Mouse (Mus musculus): ENCODE data around the gene Vmn2r51. TPM values are rescaled to one million over a fixed set of nuclear protein-coding genes. Genes with fewer than 3 reads are reported as not detected.
"Not testable (repeated sequence)": the region's sequence is repeated elsewhere in the genome, so short reads cannot be mapped to it uniquely, and the experiment has no call there.

The Vmn2r51 gene
- total RNA-seq (2014; rRNA removed) (not detected in 2 replicates), polyA plus RNA-seq (2012; rRNA removed) (not detected in 2 replicates)

- H3K36me3 ChIP-seq (ENCODE audit: control insufficient read depth, insufficient read depth, low read length); H3K4me3 ChIP-seq (ENCODE audit: insufficient read depth, low read depth, low read length); H3K9ac ChIP-seq (ENCODE audit: low read depth, low read length); H3K27me3 ChIP-seq (ENCODE audit: control insufficient read depth, insufficient read depth, low read length); DNase-seq (ENCODE audit: extremely low read depth, low read depth, low spot score); H3K27ac ChIP-seq (replicated peaks; ENCODE audit: insufficient read depth, low read depth, low read length); H3K79me2 ChIP-seq (ENCODE audit: control insufficient read depth, insufficient read depth, low read length); H3K4me1 ChIP-seq (ENCODE audit: control insufficient read depth, insufficient read depth, low read length): not testable (repeated sequence)
- WGBS = 26% methylated on average over 1 of the region's 1 CpGs
Measured at GRCm38 (mm10) chr7:10105641-10106040, at the start of gene Vmn2r51. Vmn2r51 (minus strand) TSS chr7:10105741.

- not testable (repeated sequence) for H3K27me3 ChIP-seq (ENCODE audit: control insufficient read depth, insufficient read depth, low read length); H3K27ac ChIP-seq (replicated peaks; ENCODE audit: insufficient read depth, low read depth, low read length); H3K4me1 ChIP-seq (ENCODE audit: control insufficient read depth, insufficient read depth, low read length); DNase-seq (ENCODE audit: extremely low read depth, low read depth, low spot score); H3K79me2 ChIP-seq (ENCODE audit: control insufficient read depth, insufficient read depth, low read length); H3K9ac ChIP-seq (ENCODE audit: low read depth, low read length); H3K36me3 ChIP-seq (ENCODE audit: control insufficient read depth, insufficient read depth, low read length); H3K4me3 ChIP-seq (ENCODE audit: insufficient read depth, low read depth, low read length)
Measured at GRCm38 (mm10) chr7:10053196-10053595, 52.3 kb downstream of the Vmn2r51 start, which contains the start of gene Vmn2r50. Vmn2r50 (minus strand) TSS chr7:10053296.

Other genes starting within 250 kb of the Vmn2r51 start
- not detected in 2 replicates for gene Vmn2r48, start 152.2 kb downstream of the Vmn2r51 start, total RNA-seq (2014; rRNA removed)
- not detected in 2 replicates for gene Vmn2r48, start 152.2 kb downstream of the Vmn2r51 start, polyA plus RNA-seq (2012; rRNA removed)
- gene Vmn2r49, start 113.5 kb downstream of the Vmn2r51 start, total RNA-seq (2014; rRNA removed) = not detected in 2 replicates
- not detected in 2 replicates for gene Vmn2r49, start 113.5 kb downstream of the Vmn2r51 start, polyA plus RNA-seq (2012; rRNA removed)
- not detected in 2 replicates for gene Vmn2r50, start 52.4 kb downstream of the Vmn2r51 start, total RNA-seq (2014; rRNA removed)
- gene Vmn2r50, start 52.4 kb downstream of the Vmn2r51 start, polyA plus RNA-seq (2012; rRNA removed) = not detected in 2 replicates
- gene Vmn2r52, start 70.8 kb upstream of the Vmn2r51 start, total RNA-seq (2014; rRNA removed) = not detected in 2 replicates
- gene Vmn2r52, start 70.8 kb upstream of the Vmn2r51 start, polyA plus RNA-seq (2012; rRNA removed) = not detected in 2 replicates
- gene Vmn1r66, start 172.3 kb upstream of the Vmn2r51 start, total RNA-seq (2014; rRNA removed) = not detected in 2 replicates
- not detected in 2 replicates for gene Vmn1r66, start 172.3 kb upstream of the Vmn2r51 start, polyA plus RNA-seq (2012; rRNA removed)

Data from liver, adult 2 months (tissue).